Mouse (Mus musculus) adrenal gland, postnatal 10 days (tissue): ENCODE data around the gene Slc2a9. TPM values are rescaled to one million over a fixed set of nuclear protein-coding genes. Genes with fewer than 3 reads are reported as not detected.

Experiments
- DNase-seq: peaks from one replicate; pipeline ENCODE4 v3.0.0; 2021; ENCODE audit warnings: mixed read lengths
- total RNA-seq, 2 experiments: library from RNA; stranded (reverse); gene quantifications; 2 replicates each; pipeline ENCODE4 v1.2.3; 2021

Gene Slc2a9
- total RNA-seq, 2 experiments from 2014 or later: 10.6 to 11.1 TPM

DNA sequence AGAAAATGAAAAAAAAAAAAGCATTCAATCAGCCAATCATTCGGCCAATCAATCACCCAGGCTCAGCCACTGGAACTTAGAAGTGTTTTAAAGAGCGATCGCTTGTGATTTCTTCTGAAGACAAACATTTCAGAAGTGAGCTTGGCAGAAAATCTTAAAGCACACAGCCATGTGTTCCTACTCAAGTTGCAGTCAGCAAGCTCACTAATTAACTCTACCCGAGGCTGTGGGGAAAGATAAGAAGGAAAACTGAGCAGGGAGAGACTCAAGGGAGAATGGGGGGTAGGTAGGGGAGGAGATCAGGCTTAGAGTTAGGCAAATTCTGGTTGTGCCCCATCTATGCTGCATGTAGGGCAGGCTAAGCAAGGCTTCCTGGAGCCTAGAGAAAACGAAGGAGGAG, 130.6 kb downstream of the Slc2a9 start:
- DNase-seq: no peak

DNA sequence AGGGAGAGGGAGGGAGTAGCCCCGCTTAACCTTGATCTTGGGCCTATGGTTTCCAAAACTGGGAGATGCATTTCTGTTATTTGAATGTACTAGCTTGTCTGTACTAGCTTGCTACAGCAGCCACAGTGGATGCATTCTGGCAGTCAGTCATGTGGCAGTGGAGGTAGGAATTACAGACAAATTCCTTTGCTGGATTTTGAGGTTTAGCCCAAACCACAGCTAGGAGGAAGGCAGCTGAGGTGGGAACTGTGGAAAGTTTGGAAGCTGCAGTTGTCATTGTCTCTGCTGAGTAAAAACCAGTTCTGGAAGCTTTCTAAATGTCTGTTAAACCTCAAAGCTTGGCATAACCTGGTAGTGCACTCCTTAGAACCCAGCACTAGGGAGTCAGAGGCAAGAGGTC, 131.6 kb downstream of the Slc2a9 start:
- DNase-seq: no peak

GRCm38 (mm10) chr5:38366650-38367470, 136.1 kb downstream of the Slc2a9 start:
- DNase-seq: peak; percentile 31

DNA sequence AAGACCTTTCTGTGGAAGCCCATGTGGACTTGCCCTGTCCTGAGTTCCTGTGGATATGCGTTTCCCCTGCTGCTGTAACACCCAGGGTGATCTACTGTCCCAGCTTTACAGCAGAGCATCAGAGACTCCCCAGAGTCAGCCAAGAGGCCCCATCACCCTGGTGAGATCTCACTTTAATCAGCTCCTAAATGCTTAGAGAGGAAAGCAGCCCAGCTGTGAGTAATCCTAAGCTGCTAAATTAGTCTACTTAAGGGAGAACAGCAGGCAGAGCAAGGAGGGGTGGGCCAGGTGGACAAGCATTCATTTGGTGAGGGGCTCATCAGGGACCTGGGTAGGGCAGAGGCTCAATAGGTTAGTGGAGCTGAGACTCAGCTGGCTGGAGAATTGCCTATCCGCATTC, 137.4 kb downstream of the Slc2a9 start:
- DNase-seq: no peak

GRCm38 (mm10) chr5:38364396-38364795, 138.5 kb downstream of the Slc2a9 start:
- no peak for DNase-seq

- DNase-seq: no peak
These were observed 143.2 kb downstream of the Slc2a9 start for GRCm38 (mm10) chr5:38359716-38360115.

DNA sequence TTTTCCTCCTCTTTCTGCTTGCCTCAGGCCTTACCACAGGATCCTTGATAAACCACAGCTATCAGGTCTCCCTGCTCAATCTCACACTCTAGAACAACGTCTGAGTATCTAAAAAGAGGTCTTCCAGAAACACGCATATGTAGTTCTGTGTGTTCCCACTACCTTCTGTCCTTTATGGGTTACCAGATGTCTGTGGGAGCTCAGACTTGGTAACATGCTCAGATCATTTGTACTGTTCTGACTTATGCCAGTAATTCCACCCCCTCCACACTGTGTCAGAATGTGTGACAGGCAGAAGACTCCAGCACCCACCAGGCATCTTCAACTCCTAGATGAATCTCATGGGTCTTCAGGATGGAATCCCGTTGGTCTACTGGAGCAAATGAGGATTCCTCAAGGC, 146.0 kb downstream of the Slc2a9 start:
- no peak for DNase-seq

GRCm38 (mm10) chr5:38350351-38350929, 152.5 kb downstream of the Slc2a9 start:
- DNase-seq: no peak

DNA sequence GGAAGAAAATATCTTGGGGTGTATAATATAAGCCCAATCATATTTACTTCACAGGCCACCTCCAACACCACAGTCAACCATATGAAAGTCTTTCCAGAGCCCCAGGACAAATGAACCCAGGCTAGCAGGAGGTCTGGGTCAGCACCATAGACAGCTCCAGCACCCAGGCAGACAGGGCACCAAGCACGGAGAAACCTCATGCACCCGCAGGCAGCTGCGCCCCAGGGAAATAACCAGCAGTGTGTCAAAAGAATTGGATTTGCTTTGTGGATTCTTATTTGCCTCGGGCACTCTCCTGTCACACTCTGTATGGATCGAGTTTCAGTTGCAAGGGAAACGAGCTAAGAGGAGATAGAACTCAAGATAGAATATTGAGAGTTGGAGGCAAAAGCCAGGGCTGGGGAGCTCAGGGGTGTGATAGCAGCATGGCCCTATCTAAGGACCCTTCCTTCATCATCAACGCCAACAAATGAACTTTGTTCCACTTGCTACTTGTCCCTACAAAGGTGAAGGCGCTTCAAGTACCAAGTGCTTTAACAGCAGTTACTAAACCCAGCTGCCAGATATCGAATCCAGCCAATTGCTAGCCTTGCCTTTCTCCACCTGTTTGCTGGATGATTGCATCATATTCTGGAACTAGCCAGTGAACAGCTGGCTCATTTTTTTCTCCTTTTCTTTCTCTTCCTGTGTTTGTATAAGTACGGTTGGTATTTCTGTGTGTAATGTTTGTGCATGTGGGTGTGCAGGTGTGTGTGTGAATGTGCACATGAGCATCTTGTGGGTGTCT, 156.1 kb downstream of the Slc2a9 start:
- DNase-seq: peak; percentile 74

GRCm38 (mm10) chr5:38343101-38343500, 159.8 kb downstream of the Slc2a9 start:
- no peak for DNase-seq

- no peak for DNase-seq
These were observed 168.4 kb downstream of the Slc2a9 start for GRCm38 (mm10) chr5:38334582-38334981.

GRCm38 (mm10) chr5:38333381-38333780, 169.6 kb downstream of the Slc2a9 start:
- DNase-seq: no peak

GRCm38 (mm10) chr5:38318966-38319786, 183.8 kb downstream of the Slc2a9 start, which contains the start of gene Drd5:
TSS of gene Drd5 (plus strand) at chr5:38319367.
- no peak for DNase-seq

GRCm38 (mm10) chr5:38309795-38310194, 193.1 kb downstream of the Slc2a9 start:
- DNase-seq: no peak

DNA sequence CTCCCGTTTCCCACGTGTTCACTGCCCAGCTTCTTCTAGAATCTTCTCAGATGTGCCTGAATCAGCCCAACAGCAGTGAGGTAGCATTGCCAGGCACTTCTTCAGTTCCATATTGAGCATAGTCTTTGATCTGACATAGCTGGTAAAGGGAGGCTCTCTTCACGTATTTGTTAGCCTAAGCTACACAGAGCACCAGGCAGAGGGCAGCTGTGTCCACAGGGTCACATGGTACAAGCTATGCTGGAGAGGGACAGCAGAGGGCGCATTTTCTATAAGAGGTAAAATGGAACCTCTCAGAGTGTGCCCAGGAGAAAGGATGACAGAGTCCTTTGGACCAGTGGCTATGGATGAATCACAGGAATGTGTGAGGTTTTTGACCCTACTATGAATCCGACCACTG, 194.1 kb downstream of the Slc2a9 start:
- peak; percentile 76 for DNase-seq

DNA sequence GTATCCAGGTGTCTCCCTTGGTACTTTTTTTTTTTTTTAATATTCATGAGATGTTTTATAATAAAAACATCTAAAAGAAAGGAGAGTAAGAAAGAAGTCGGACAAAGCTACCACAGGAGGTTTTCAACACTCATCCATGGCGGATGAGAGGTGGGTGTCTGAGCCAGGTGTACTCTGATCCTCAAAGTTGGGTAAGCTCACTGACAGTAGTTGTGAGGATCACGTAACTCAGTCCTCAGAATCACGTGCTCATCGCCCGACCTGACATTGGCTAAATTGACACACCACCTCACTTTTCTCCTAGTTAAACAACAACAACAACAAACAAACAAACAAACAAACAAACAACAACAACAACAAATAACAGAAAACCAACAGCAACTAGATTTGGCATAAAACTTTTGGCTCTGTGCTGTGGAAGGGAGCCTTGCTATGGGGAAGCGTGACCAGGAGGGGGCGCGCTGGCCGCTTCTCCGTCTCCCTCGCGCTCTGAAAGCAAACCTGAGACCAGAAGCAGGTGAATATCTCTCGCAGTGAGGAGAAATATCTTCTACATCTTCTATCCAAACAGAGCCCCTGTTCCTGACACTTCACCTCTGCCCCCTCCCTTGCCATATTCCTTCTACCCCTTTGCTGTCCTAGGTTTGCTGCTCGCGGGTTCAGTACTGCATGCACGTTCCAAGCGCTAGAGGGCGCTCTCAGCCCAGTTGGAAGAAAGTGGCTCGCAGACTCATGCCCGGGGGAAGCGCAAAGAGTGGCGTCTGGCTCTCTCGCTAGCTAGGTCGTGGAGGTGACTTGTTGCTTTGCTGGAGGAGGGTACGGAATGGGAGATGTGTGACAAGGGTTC, 195.5 kb downstream of the Slc2a9 start:
- peak; percentile 94 for DNase-seq

GRCm38 (mm10) chr5:38305241-38305640, 197.7 kb downstream of the Slc2a9 start:
- DNase-seq: peak; percentile 70

- DNase-seq: no peak
These were observed 200.3 kb downstream of the Slc2a9 start for GRCm38 (mm10) chr5:38302651-38303050.

DNA sequence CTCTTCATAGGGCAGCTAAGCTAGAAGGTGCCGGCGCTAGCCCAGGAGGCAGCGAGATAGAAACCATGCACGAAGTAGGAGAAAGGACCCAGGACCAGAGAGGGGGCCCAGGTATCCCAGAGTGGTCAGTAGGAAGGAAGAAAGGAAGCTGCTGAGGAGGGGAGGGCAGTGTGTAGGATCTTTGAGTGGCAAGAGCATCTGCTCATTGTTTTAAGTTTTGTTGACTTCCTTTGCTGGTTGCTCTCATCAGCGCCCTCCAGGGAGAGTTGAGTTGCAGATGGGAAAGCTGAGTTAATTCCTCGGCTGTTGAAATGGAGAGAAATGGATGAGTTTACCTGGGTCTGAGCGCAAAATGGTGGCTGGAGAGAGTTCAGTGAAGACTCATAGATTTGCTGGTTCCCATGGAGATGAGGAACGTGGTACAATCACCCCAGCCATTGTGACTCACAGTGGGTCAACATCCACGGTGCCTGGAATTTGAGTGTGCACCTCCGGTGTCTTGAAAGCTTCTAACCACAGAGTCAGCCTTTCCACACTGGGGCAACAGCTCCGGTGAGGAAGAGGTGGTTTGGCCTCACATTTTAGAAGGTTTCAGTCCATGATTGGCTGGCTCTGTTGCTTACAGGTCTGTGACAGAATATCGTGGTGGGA, 201.1 kb downstream of the Slc2a9 start:
- no peak for DNase-seq
